Mouse (Mus musculus) kidney, embryonic 16.5 days (tissue): ENCODE results near the gene H2-Ob. TPM values are rescaled to one million over a fixed set of nuclear protein-coding genes. Genes with fewer than 3 reads are reported as not detected.
"Not testable (repeated sequence)": the region's sequence is repeated elsewhere in the genome, so short reads cannot be mapped to it uniquely, and the experiment has no call there.

Experiments
- ATAC-seq: fragments of 200-750 bp; cut with Nextera tagmentation; 2 replicates; pipeline ENCODE4 v1.8.0; 2017; ENCODE audit warnings: moderate TSS enrichment; ENCODE audit not compliant: low FRiP score, low TSS enrichment
- H3K27ac ChIP-seq: fragments of 300-500 bp; sonication (generic); 2 replicates; pipeline ENCODE4 v1.5.1; 2014; ENCODE audit warnings: low read length
- H3K27me3 ChIP-seq: fragments of 300-500 bp; sonication (generic); 2 replicates; pipeline ENCODE4 v1.6.1; 2014; ENCODE audit warnings: low read length, control low read depth, mixed read lengths; ENCODE audit not compliant: insufficient read depth
- H3K36me3 ChIP-seq: fragments of 300-500 bp; sonication (generic); 2 replicates; pipeline ENCODE4 v1.6.1; 2014; ENCODE audit warnings: low read length, control low read depth, mixed read lengths; ENCODE audit not compliant: insufficient read depth
- H3K4me1 ChIP-seq: fragments of 300-500 bp; sonication (generic); 2 replicates; pipeline ENCODE4 v1.6.1; 2014; ENCODE audit warnings: low read length, control low read depth, mixed read lengths; ENCODE audit not compliant: insufficient read depth
- H3K4me2 ChIP-seq: fragments of 300-500 bp; sonication (generic); replicated peaks from 2 replicates; pipeline ENCODE4 v1.6.1; 2014; ENCODE audit warnings: low read depth, low read length
- H3K4me3 ChIP-seq: fragments of 300-500 bp; sonication (generic); 2 replicates; pipeline ENCODE4 v1.5.1; 2014; ENCODE audit warnings: mild to moderate bottlenecking, low read length
- H3K9ac ChIP-seq: fragments of 300-500 bp; sonication (generic); replicated peaks from 2 replicates; pipeline ENCODE4 v1.6.1; 2014; ENCODE audit warnings: low read length
- H3K9me3 ChIP-seq: fragments of 300-500 bp; sonication (generic); 2 replicates; pipeline ENCODE4 v1.6.1; 2016; ENCODE audit warnings: low read length, control low read depth
- WGBS: fragments of 180-500 bp; shearing (Covaris S2); extraction: QIAGEN DNeasy Blood & Tissue Kit; methylation state at CpG from one replicate; pipeline ENCODE4 v1.1.7; 2014; 5-methylcytosine and 5-hydroxymethylcytosine counted together
- polyA plus RNA-seq: library from polyadenylated mRNA; unstranded; fragments of >200 nt; fragmentation: Nextera tagmentation; extraction: Ambion mirVana; gene quantifications from 2 replicates; pipeline ENCODE4 v1.2.1, GENCODE M21; 2015

The H2-Ob gene
- polyA plus RNA-seq, 1 experiment from 2014 or later, result 0.27 TPM

DNA sequence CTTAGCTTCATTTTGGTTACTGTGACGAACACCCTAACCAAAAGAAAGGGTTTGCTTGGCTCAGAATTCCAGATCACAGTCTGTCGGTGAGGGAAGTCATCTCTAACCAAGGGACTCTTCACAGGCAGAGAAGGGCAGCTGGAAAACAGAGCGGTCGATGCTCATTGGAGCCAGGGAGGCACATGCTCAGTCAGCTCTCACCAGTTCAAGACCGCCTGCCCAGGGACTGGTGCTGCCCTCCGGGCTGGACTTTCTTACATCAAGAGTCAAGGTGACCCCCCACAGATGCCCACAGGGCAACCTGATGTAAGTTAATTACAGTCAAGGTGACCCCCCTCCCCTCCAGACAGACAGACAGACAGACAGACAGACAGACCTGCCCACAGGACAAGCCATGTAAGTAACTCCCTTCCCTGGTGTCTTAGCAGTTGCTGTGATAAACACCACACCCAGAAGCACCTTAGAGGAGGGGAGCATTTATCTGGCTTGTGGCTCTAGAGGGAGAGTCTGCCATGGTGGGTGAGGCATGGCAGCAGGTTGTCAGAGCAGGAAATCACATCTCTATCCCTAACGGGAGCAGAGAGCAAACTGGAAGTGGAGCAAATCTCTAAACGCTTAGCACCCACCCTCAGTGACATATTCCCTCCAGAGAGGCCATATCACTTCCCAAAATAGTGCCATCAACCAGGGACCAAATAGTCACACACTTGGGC, 21.3 kb upstream of the H2-Ob start:
- WGBS, result 86% methylated on average over 8 of the region's 8 CpGs
- no peak for ATAC-seq
- H3K27ac ChIP-seq, result no peak overlapping the region
- no peaks in the 10 kb centered on the region for H3K4me1 ChIP-seq
- H3K9ac ChIP-seq, result no peak overlapping the region
- no peak overlapping the region for H3K4me3 ChIP-seq
- H3K27me3 ChIP-seq, result peaks cover 28% of the 10 kb centered on the region
- H3K4me2 ChIP-seq, result no peak overlapping the region
- H3K9me3 ChIP-seq, result peaks cover 4% of the 10 kb centered on the region; the same call in 1 of the 2 replicates
- no peaks in the 10 kb centered on the region for H3K36me3 ChIP-seq

DNA sequence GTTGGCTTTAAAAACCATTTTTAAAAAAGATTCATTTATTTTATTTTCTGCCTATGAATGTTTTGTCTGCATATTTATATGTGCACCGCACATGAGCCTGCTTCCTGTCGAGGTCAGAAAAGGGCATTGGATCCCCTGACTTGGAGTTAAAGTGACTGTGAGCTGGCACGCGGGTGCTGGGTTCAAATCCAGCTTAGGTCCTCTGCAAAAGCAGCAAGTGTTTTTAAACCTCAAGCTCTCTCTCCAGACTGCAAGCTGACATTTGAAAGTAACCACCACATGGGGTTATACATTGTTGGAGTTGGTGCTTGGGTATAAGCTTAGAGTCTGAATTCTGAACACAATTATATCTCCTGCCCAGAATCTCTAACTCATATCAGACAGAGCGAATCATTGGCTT, 20.7 kb upstream of the H2-Ob start:
- no peak overlapping the region for H3K27ac ChIP-seq
- no peak overlapping the region for H3K9ac ChIP-seq
- H3K4me2 ChIP-seq, result no peak overlapping the region
- peaks cover 4% of the 10 kb centered on the region; the same call in 1 of the 2 replicates for H3K9me3 ChIP-seq
- H3K4me3 ChIP-seq, result no peak overlapping the region
- 80% methylated on average over 5 of the region's 5 CpGs for WGBS
- no peaks in the 10 kb centered on the region for H3K36me3 ChIP-seq
- no peaks in the 10 kb centered on the region for H3K4me1 ChIP-seq
- ATAC-seq, result no peak
- peaks cover 23% of the 10 kb centered on the region for H3K27me3 ChIP-seq

DNA sequence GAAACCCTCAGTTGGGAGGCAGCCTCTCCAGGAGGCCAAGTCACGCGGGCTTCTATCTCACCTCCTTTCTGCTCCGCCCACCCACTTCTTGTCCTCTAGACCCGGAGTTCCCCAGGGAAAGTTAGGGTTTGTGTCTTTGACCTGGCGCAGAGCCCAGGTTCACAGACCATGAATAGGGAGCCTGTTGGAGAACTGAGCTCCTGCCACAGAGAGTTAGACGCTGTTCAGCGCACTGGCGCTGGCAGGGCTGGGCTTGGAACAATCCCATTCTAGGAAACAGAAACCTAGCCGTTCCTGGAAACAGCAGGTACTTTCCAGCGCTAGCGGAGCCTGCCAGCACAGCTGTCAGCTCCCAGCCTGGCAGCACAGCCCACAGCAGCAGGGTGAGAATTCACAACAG, 20.0 kb upstream of the H2-Ob start:
- Histone ChIP-seq H3K27ac (no peak overlapping the region), H3K4me1 (no peaks in the 10 kb centered on the region), H3K36me3 (no peaks in the 10 kb centered on the region), H3K9me3 (peaks cover 4% of the 10 kb centered on the region; the same call in 1 of the 2 replicates), H3K9ac (no peak overlapping the region), H3K4me2 (no peak overlapping the region), H3K4me3 (no peak overlapping the region), H3K27me3 (peaks cover 16% of the 10 kb centered on the region)
- no peak for ATAC-seq
- 79% methylated on average over 11 of the region's 11 CpGs for WGBS

DNA sequence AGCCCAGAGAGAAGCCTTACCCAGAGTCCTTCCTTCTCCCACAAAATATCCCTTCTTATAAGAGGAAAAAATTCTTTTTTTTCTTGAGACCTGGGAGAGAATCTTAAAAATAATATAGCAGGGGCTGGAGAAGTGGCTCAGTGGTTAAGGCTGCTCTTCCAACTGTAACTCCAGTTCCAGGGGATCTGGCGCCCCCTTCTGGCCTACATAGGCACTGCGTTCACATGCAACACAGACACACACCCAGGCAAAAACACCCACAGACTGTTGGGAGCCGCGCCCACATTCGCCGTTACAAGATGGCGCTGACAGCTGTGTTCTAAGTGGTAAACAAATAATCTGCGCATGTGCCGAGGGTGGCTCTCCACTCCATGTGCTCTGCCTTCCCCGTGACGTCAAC, 19.6 kb upstream of the H2-Ob start:
- not testable (repeated sequence) for H3K9me3 ChIP-seq, H3K4me1 ChIP-seq, ATAC-seq, H3K9ac ChIP-seq, H3K4me2 ChIP-seq, H3K27ac ChIP-seq, H3K4me3 ChIP-seq, H3K36me3 ChIP-seq
- H3K27me3 ChIP-seq, result peaks cover 12% of the 10 kb centered on the region
- WGBS, result 87% methylated on average over 7 of the region's 11 CpGs

DNA sequence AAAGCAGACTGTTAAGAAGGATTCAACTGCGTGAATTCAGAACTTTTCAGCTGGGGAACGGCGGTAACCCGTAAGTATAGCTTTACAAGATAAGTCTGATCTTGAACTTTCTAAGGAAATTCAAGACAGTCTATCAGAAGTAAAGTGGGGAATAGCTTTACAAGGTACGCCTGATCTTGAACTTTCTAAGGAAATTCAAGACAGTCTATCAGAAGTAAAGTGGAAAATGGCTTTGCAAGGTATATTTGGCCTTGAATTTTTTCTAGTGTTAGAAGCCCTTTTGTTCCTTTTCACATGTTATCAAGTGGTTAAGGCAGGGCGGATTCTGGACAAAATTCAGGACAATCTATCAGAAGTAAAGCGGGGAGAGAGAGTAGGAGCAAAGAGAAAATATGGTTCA, 18.9 kb upstream of the H2-Ob start:
- H3K9ac ChIP-seq, H3K27me3 ChIP-seq, H3K4me1 ChIP-seq, H3K9me3 ChIP-seq, H3K27ac ChIP-seq, H3K36me3 ChIP-seq, H3K4me2 ChIP-seq, H3K4me3 ChIP-seq, ATAC-seq: not testable (repeated sequence)
- WGBS, result 85% methylated on average over 3 of the region's 7 CpGs

DNA sequence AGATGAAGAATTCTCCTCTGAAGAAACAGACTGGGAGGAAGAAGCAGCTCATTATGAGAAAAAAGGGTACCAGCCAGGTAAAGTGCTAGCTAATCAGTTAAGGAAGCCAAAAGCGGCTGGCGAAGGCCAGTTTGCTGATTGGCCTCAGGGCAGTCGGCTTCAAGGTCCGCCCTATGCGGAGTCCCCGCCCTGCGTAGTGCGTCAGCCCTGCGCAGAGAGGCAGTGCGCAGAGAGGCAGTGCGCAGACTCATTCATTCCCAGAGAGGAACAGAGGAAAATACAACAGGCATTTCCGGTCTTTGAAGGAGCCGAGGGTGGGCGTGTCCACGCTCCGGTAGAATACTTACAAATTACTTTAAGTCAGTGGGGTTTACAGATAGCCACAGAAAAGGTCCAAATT, 18.3 kb upstream of the H2-Ob start:
- H3K4me2 ChIP-seq, H3K36me3 ChIP-seq, ATAC-seq, H3K27ac ChIP-seq, H3K9ac ChIP-seq, H3K27me3 ChIP-seq, H3K4me3 ChIP-seq, H3K9me3 ChIP-seq, H3K4me1 ChIP-seq: not testable (repeated sequence)
- WGBS, result 100% methylated on average over 2 of the region's 16 CpGs

DNA sequence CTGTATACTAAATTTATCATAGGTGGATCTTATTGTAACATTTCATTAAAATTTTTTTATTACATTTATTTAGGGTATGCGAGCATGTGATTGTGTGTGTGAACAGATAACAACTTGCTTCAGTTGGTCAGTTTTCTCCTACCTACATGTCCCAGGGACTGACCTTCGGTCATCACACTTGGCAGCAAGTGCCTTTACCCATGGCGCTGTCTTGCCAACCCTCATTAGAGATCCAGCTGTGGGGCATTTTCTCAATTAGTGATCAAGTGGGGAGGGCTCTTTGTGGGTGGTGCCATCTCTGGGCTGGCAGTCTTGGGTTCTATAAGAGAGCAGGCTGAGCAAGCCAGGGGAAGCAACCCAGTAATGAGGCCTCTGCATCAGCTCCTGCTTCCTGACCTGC, 13.9 kb upstream of the H2-Ob start:
- Histone ChIP-seq H3K27ac (no peak overlapping the region), H3K4me3 (no peak overlapping the region)
- no peak for ATAC-seq

DNA sequence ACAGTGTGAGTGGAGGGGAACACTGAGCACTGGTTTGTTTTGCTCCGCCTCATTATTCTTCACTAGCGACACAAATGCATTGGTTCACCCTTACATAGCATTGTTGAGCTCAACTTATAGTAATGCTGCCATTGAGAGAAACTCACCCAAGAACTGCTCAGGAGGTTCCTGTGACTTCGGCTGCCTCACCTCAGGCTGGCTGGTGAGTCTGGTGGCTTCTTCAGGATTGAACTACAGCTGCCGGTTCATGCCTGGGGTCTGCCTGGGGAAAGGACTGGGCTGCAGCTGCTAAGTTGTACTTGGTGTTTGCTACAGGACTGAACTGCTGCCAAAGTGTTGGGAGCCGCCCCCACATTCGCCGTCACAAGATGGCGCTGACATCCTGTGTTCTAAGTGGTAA, 13.3 kb upstream of the H2-Ob start:
- Histone ChIP-seq H3K9me3 (peaks cover 7% of the 10 kb centered on the region), H3K4me3 (no peak overlapping the region), H3K4me2 (no peak overlapping the region), H3K9ac (no peak overlapping the region), H3K27ac (no peak overlapping the region), H3K36me3 (no peaks in the 10 kb centered on the region), H3K27me3 (no peaks in the 10 kb centered on the region), H3K4me1 (no peaks in the 10 kb centered on the region)
- WGBS, result 96% methylated on average over 8 of the region's 8 CpGs
- no peak for ATAC-seq

More for the DNA sequence above, 13.9 kb upstream of the H2-Ob start:
- Histone ChIP-seq H3K4me2 (no peak overlapping the region), H3K9me3 (peaks cover 7% of the 10 kb centered on the region), H3K4me1 (no peaks in the 10 kb centered on the region), H3K9ac (no peak overlapping the region), H3K27me3 (no peaks in the 10 kb centered on the region), H3K36me3 (no peaks in the 10 kb centered on the region)
- 98% methylated on average over 3 of the region's 3 CpGs for WGBS

DNA sequence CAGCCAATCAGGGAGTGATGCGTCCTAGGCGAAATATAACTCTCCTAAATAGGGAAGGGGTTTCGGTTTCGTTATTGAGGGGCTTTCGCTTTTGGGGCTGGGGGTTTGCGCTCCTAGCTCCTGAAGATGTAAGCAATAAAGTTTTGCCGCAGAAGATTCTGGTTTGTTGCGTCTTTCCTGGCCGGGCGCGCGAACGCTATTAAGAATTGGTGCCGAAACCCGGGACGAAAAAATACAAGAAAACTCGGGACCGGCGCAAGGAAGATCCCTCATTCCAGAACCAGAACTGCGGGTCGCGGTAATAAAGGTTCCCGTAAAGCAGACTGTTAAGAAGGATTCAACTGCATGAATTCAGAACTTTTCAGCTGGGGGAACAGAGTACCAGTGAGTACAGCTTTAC, 12.8 kb upstream of the H2-Ob start:
- H3K27ac ChIP-seq, H3K9ac ChIP-seq, H3K27me3 ChIP-seq, ATAC-seq, H3K4me1 ChIP-seq, H3K4me3 ChIP-seq, H3K9me3 ChIP-seq, H3K36me3 ChIP-seq, H3K4me2 ChIP-seq: not testable (repeated sequence)
- 97% methylated on average over 12 of the region's 23 CpGs for WGBS

DNA sequence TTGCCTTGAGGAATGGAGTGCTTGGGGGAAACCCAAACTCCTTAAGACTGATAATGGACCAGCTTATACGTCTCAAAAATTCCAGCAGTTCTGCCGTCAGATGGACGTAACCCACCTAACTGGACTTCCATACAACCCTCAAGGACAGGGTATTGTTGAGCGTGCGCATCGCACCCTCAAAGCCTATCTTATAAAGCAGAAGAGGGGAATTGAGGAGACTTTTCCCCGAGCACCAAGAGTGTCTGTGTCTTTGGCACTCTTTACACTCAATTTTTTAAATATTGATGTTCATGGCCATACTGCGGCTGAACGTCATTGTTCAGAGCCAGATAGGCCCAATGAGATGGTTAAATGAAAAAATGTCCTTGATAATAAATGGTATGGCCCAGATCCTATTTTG, 7.7 kb upstream of the H2-Ob start:
- not testable (repeated sequence) for H3K4me2 ChIP-seq, H3K27ac ChIP-seq, H3K9me3 ChIP-seq, H3K4me3 ChIP-seq, H3K9ac ChIP-seq, ATAC-seq, H3K4me1 ChIP-seq, H3K27me3 ChIP-seq, H3K36me3 ChIP-seq
- WGBS, result 95% methylated on average over 6 of the region's 9 CpGs
